Mouse (Mus musculus): ENCODE measurements around the gene Ecel1. TPM values are rescaled to one million over a fixed set of nuclear protein-coding genes. Genes with fewer than 3 reads are reported as not detected.

Gene Ecel1
- total RNA-seq (2021), result 1 to 10 TPM; 1.6 TPM
- long read RNA-seq, experiment 1, partial matches to known transcripts, result 3 of 7 reads
- long read RNA-seq, experiment 1, other reads (novel, unspliced or antisense), result 2 of 7 reads
- long read RNA-seq, experiment 2, partial matches to known transcripts, result 0 of 5 reads
- long read RNA-seq, experiment 2, other reads (novel, unspliced or antisense), result 1 of 5 reads

GRCm38 (mm10) chr1:87156199-87156587 lies at the start of gene Ecel1:
TSS of gene Ecel1 (minus strand) at chr1:87156521.
- peak within 1 kb of the TSS; percentile 37 for H3K4me3 ChIP-seq
- no peak for DNase-seq (ENCODE audit: low spot score in 2 of 2)
- TF ChIP-seq CTCF (conservative IDR thresholded peaks at IDR 0.05), result no peak
- no peak within 1 kb of the TSS for H3K27ac ChIP-seq

- Histone ChIP-seq H3K4me3 (no peak overlapping the region), H3K27ac (no peak overlapping the region)
- DNase-seq (ENCODE audit: low spot score in 2 of 2), result no peak
- no peak for TF ChIP-seq CTCF (conservative IDR thresholded peaks at IDR 0.05)
Measured at GRCm38 (mm10) chr1:87205502-87205901, 49.2 kb upstream of the Ecel1 start.

- no peak for TF ChIP-seq CTCF (conservative IDR thresholded peaks at IDR 0.05)
- no peak overlapping the region for H3K4me3 ChIP-seq
Measured at GRCm38 (mm10) chr1:87205038-87205437, 48.7 kb upstream of the Ecel1 start.

GRCm38 (mm10) chr1:87204465-87204864 lies 48.1 kb upstream of the Ecel1 start, which contains the start of gene Chrng:
TSS of gene Chrng (plus strand) at chr1:87204657.
- H3K27ac ChIP-seq, result no peak within 1 kb of the TSS
- TF ChIP-seq CTCF (conservative IDR thresholded peaks at IDR 0.05), result no peak
- no peak for DNase-seq (ENCODE audit: low spot score in 2 of 2)
- H3K4me3 ChIP-seq, result no peak within 1 kb of the TSS

More at GRCm38 (mm10) chr1:87205038-87205437, 48.7 kb upstream of the Ecel1 start:
- DNase-seq (ENCODE audit: low spot score in 2 of 2), result no peak
- no peak overlapping the region for H3K27ac ChIP-seq

GRCm38 (mm10) chr1:87203779-87204178 lies 47.5 kb upstream of the Ecel1 start:
- TF ChIP-seq CTCF (conservative IDR thresholded peaks at IDR 0.05), result no peak
- no peak overlapping the region for H3K27ac ChIP-seq
- no peak overlapping the region for H3K4me3 ChIP-seq
- DNase-seq (ENCODE audit: low spot score in 2 of 2), result no peak

GRCm38 (mm10) chr1:87201848-87202247 lies 45.5 kb upstream of the Ecel1 start:
- DNase-seq (ENCODE audit: low spot score in 2 of 2), result no peak
- TF ChIP-seq CTCF (conservative IDR thresholded peaks at IDR 0.05), result no peak
- no peak overlapping the region for H3K4me3 ChIP-seq
- H3K27ac ChIP-seq, result no peak overlapping the region

- DNase-seq (ENCODE audit: low spot score in 2 of 2), result no peak
- TF ChIP-seq CTCF (conservative IDR thresholded peaks at IDR 0.05), result no peak
- Histone ChIP-seq H3K27ac (no peak overlapping the region), H3K4me3 (no peak overlapping the region)
Measured at GRCm38 (mm10) chr1:87200811-87201210, 44.5 kb upstream of the Ecel1 start.

GRCm38 (mm10) chr1:87198119-87199065 lies 42.1 kb upstream of the Ecel1 start:
- Histone ChIP-seq H3K27ac (no peak overlapping the region), H3K4me3 (no peak overlapping the region)
- TF ChIP-seq CTCF (conservative IDR thresholded peaks at IDR 0.05), result no peak
- no peak for DNase-seq (ENCODE audit: low spot score in 2 of 2)

GRCm38 (mm10) chr1:87197296-87197695 lies 41.0 kb upstream of the Ecel1 start:
- TF ChIP-seq CTCF (conservative IDR thresholded peaks at IDR 0.05), result no peak
- DNase-seq (ENCODE audit: low spot score in 2 of 2), result no peak
- Histone ChIP-seq H3K4me3 (no peak overlapping the region), H3K27ac (no peak overlapping the region)

- no peak within 1 kb of the TSS for H3K4me3 ChIP-seq
- TF ChIP-seq CTCF (conservative IDR thresholded peaks at IDR 0.05), result no peak
- no peak within 1 kb of the TSS for H3K27ac ChIP-seq
Measured at GRCm38 (mm10) chr1:87190429-87190828, 34.1 kb upstream of the Ecel1 start, which contains the start of gene Chrnd. TSS of gene Chrnd (plus strand) at chr1:87190607.

GRCm38 (mm10) chr1:87187037-87187355 lies 30.7 kb upstream of the Ecel1 start:
- no peak overlapping the region for H3K27ac ChIP-seq
- peak; percentile 93 for TF ChIP-seq CTCF (conservative IDR thresholded peaks at IDR 0.05)
- H3K4me3 ChIP-seq, result peak overlapping the region; percentile 61
- peak; percentile 61 to 79 for DNase-seq (ENCODE audit: low spot score in 2 of 2)

More at GRCm38 (mm10) chr1:87190429-87190828, 34.1 kb upstream of the Ecel1 start, which contains the start of gene Chrnd:
- DNase-seq (ENCODE audit: low spot score in 2 of 2), result no peak

- Histone ChIP-seq H3K4me3 (peak overlapping the region; percentile 61), H3K27ac (no peak overlapping the region)
- DNase-seq (ENCODE audit: low spot score in 2 of 2), result no peak
- TF ChIP-seq CTCF (conservative IDR thresholded peaks at IDR 0.05), result no peak
Measured at GRCm38 (mm10) chr1:87186261-87187036, 30.1 kb upstream of the Ecel1 start.

- no peak for TF ChIP-seq CTCF (conservative IDR thresholded peaks at IDR 0.05)
- Histone ChIP-seq H3K4me3 (no peak overlapping the region), H3K27ac (no peak overlapping the region)
- no peak for DNase-seq (ENCODE audit: low spot score in 2 of 2)
Measured at GRCm38 (mm10) chr1:87185526-87185925, 29.2 kb upstream of the Ecel1 start.
